Mouse (Mus musculus) effector memory CD4-positive, alpha-beta T cell, adult 5 months (primary cell): ENCODE results near the gene 4930480E11Rik. TPM values are rescaled to one million over a fixed set of nuclear protein-coding genes. Genes with fewer than 3 reads are reported as not detected.

Source experiments
- polyA plus RNA-seq: library from polyadenylated mRNA; unstranded; fragments of 100-300 nt; shearing (Covaris generic); gene quantifications from one replicate; pipeline ENCODE4 v1.2.1, GENCODE M21; 2017

Gene 4930480E11Rik
- polyA plus RNA-seq, result not detected

GRCm38 (mm10) chrX:78369343-78369742, at the start of gene 4930480E11Rik:
4930480E11Rik (plus strand) TSS chrX:78369643.

Other genes with a start within 250 kb of the 4930480E11Rik start
- not detected for gene Gm5938, start 244.2 kb upstream of the 4930480E11Rik start, polyA plus RNA-seq
- not detected for gene Obp1b, start 182.9 kb upstream of the 4930480E11Rik start, polyA plus RNA-seq
- gene Gm14743, start 123.7 kb upstream of the 4930480E11Rik start, polyA plus RNA-seq, result not detected
- gene Prrg1, start 214.3 kb downstream of the 4930480E11Rik start, polyA plus RNA-seq, result 3.5 TPM